Mouse (Mus musculus) lung, embryonic 14.5 days (tissue): Measurements from ENCODE around the gene Glb1l3. TPM values are rescaled to one million over a fixed set of nuclear protein-coding genes. Genes with fewer than 3 reads are reported as not detected.

Experiments
- ATAC-seq: fragments of 200-750 bp; cut with Nextera tagmentation; 2 replicates; pipeline ENCODE4 v1.8.0; 2017; ENCODE audit warnings: mild to moderate bottlenecking, moderate TSS enrichment, moderate library complexity; ENCODE audit not compliant: insufficient read depth
- DNase-seq: peaks from one replicate; pipeline ENCODE4 v3.0.0-alpha.2; 2015
- H3K27ac ChIP-seq: fragments of 300-500 bp; sonication (generic); 2 replicates; pipeline ENCODE4 v1.5.1; 2014; ENCODE audit warnings: low read depth, mild to moderate bottlenecking, moderate library complexity
- H3K27me3 ChIP-seq: fragments of 300-500 bp; sonication (generic); 2 replicates; pipeline ENCODE4 v1.6.1; 2014; ENCODE audit warnings: low read length, control low read depth; ENCODE audit not compliant: insufficient read depth
- H3K36me3 ChIP-seq: fragments of 300-500 bp; sonication (generic); 2 replicates; pipeline ENCODE4 v1.6.1; 2014; ENCODE audit warnings: control low read depth; ENCODE audit not compliant: insufficient read depth
- H3K4me1 ChIP-seq: fragments of 300-500 bp; sonication (generic); 2 replicates; pipeline ENCODE4 v1.6.1; 2014; ENCODE audit warnings: antibody characterized with exemption, control low read depth; ENCODE audit not compliant: insufficient read depth
- H3K4me2 ChIP-seq: fragments of 300-500 bp; sonication (generic); 2 replicates; pipeline ENCODE4 v1.6.1; 2014; ENCODE audit warnings: mild to moderate bottlenecking
- H3K4me3 ChIP-seq: fragments of 300-500 bp; sonication (generic); 2 replicates; pipeline ENCODE4 v1.5.1; 2014; ENCODE audit warnings: low read depth, low read length
- H3K9ac ChIP-seq: fragments of 300-500 bp; sonication (generic); 2 replicates; pipeline ENCODE4 v1.6.1; 2014
- H3K9me3 ChIP-seq: fragments of 300-500 bp; sonication (generic); 2 replicates; pipeline ENCODE4 v1.6.1; 2016; ENCODE audit warnings: low read depth, low read length, control low read depth
- CTCF ChIP-seq: IDR thresholded peaks from 2 replicates; pipeline ENCODE4 v1.5.1; 2016; ENCODE audit warnings: antibody characterized with exemption, low read depth
- WGBS: fragments of 180-500 bp; shearing (Covaris S2); extraction: QIAGEN DNeasy Blood & Tissue Kit; methylation state at CpG from one replicate; pipeline ENCODE4 v1.1.7; 2014; 5-methylcytosine and 5-hydroxymethylcytosine counted together
- polyA plus RNA-seq: library from polyadenylated mRNA; unstranded; fragments of >200 nt; fragmentation: Nextera tagmentation; extraction: Ambion mirVana; gene quantifications from 2 replicates; pipeline ENCODE4 v1.2.1, GENCODE M21; 2014

Gene Glb1l3
- polyA plus RNA-seq, 1 experiment from 2014 or later: 0.34 TPM

- Histone ChIP-seq H3K4me2 (no peak overlapping the region), H3K4me1 (no peaks in the 10 kb centered on the region), H3K4me3 (no peak overlapping the region), H3K36me3 (no peaks in the 10 kb centered on the region), H3K9me3 (no peaks in the 10 kb centered on the region), H3K9ac (no peak overlapping the region), H3K27me3 (no peaks in the 10 kb centered on the region), H3K27ac (no peak overlapping the region)
- DNase-seq (no peak), ATAC-seq (no peak)
- TF ChIP-seq CTCF: no peak
- WGBS: 75% methylated on average over 3 of the region's 3 CpGs
Observed at GRCm38 (mm10) chr9:26768181-26768580, 92.5 kb downstream of the Glb1l3 start.

Other genes with a start within 250 kb of the Glb1l3 start
- gene B3gat1, start 127.2 kb downstream of the Glb1l3 start, polyA plus RNA-seq: 0.26 and 0.41 TPM in 2 replicates
- gene Glb1l2, start 54.4 kb downstream of the Glb1l3 start, polyA plus RNA-seq: 8.0 and 10.9 TPM in 2 replicates
- gene Gm1110, start 62.2 kb upstream of the Glb1l3 start, polyA plus RNA-seq: not detected in 2 replicates
- 39.5 and 47.7 TPM in 2 replicates for gene Acad8, start 138.7 kb upstream of the Glb1l3 start, polyA plus RNA-seq
- gene Thyn1, start 138.8 kb upstream of the Glb1l3 start, polyA plus RNA-seq: 149 and 162 TPM in 2 replicates
- gene Vps26b, start 169.2 kb upstream of the Glb1l3 start, polyA plus RNA-seq: 37.9 and 38.8 TPM in 2 replicates
- 44.1 and 45.2 TPM in 2 replicates for gene Ncapd3, start 169.3 kb upstream of the Glb1l3 start, polyA plus RNA-seq